Mouse (Mus musculus): ENCODE data around the gene Rpp25l.

Rpp25l gene

DNA sequence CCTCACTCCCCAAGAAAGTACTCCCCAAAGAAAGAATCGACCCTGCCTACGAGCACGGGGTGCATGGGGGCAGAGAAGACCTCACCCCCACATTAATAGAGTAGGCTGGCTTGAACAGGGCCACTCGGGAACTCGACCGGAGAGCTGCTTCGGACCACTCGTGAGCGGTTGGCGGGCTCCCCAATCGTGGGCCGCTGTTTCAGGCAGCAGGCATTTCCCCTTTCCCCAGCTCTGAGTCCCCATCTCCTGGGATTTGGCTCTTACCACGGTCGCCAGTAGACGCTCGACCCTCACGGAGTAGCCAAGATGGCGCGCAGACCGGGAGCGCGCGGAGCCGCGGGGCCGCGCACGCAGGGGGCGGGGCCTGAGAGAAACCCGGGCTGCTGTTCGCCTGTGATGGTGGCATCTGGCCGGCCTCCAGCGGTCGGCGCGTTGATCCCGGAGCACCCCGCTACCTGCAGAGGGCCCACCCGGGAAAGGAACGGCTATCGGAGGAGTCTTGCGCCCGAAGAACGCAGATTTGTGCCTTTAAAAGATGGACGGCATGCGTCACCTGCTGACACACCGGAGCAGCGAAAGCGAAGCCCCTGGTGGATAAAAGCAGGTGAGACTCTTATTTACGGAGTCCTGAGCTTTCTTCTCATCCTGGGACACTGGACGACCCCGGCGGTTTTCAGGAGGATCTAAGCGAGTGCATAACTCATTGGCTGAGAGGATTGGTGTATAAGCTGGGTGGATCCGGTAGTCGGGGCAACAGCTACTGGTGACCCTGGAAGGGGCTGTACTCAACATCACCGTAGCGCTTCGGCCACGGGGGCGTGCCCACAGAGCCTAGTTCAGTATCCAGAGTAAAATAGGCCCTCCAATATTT, at the start of gene Rpp25l:
Rpp25l (minus strand) TSS at position 338 of the 871 bp plus-strand sequence.
- DNase-seq (ENCODE audit: low spot score): peak; percentile 85

GRCm38 (mm10) chr4:41762688-41763114, 49.4 kb upstream of the Rpp25l start:
- peak; percentile 60 for DNase-seq (ENCODE audit: low spot score)

DNA sequence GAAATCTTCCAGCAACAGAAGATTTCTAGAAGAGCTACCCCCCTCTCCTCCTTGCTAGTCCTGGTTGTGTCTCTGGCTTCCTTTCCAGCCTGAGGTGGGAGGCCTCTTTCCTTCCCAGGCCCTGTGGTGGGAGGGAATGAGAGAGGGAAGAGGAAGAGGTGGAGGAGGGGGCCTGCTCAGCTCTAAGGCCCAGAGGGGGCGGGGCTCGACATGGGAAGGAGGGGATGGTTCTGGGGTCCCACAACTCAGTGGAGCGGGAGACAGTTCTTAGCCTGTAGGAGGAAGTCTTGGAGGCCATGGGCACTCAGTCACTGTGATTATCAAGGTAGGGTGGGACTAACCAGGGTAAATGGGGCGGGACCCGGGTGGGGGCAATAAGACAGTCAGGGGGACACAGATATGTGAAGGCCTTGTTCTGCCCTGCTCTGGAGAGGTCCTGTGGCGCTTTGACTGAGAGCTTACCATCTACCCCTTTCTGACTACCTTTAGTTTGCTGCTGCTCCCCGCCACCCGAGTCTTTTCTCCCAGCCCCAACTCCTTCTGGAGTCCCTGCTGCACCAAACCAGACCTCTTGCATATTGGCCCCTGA, 48.9 kb upstream of the Rpp25l start:
- peak; percentile 17 for DNase-seq (ENCODE audit: low spot score)

DNA sequence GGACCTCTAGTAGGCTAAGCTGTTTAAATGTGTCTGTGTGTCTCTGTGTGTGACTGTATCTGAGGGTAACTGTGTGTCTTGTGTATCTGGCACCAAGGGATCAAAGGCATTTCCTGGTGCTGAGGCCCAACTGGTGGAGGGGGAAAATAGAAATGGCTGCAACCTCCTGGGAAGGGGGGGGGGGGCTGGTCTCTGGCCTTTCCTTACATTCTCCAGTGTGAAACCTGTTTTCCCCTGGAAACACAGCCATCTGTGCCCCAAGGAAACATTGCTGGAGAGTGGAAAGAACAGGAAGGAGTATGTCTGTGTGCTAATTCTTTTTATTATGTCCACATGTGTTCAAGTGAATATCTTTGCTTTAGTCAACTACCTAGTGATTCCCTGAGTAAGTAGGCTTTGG, 48.3 kb upstream of the Rpp25l start:
- DNase-seq (ENCODE audit: low spot score): no peak

DNA sequence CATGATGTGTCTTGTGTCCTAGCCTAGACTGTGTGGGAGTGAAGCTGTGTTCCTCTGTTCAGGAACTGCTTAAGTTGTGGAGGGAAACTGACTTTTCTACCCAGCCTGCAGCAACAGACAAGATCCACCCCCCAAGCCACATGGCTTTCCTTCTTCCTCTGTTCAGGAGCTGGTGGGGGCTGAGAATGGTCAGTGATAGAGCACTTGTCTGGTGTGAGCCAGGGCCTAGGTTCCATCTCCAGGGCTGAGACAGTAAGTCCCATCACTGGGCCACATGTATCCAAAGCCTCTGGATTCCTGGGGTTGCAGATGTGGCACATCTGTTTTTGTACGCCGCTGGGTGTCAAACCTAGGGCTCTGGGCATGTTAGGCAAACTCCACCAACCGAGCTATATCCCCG, 47.6 kb upstream of the Rpp25l start:
- DNase-seq (ENCODE audit: low spot score): no peak

GRCm38 (mm10) chr4:41760288-41760721, 47.0 kb upstream of the Rpp25l start:
- DNase-seq (ENCODE audit: low spot score): peak; percentile 91

GRCm38 (mm10) chr4:41759656-41760287, 46.4 kb upstream of the Rpp25l start:
- peak; percentile 30 for DNase-seq (ENCODE audit: low spot score)

DNA sequence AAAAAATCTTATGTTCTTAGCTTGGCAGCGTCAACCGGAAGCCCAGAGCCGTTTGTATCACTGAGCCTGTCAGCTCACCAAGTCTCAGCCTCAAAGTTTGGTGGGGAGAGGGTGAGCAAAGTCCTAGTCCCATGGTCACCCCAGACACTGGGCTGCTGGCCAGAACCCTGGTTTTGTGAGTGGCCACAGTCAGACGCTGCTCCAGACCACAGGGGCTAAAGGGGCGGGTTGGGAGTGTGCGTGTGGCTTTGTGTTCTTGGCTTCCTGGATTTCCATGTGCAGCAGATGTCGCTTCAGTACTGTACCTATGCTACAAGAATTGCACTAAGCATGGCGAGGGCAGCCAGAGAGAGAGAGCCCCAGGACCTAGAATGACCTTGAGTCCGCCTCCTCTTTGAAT, 45.9 kb upstream of the Rpp25l start:
- peak; percentile 38 for DNase-seq (ENCODE audit: low spot score)

DNA sequence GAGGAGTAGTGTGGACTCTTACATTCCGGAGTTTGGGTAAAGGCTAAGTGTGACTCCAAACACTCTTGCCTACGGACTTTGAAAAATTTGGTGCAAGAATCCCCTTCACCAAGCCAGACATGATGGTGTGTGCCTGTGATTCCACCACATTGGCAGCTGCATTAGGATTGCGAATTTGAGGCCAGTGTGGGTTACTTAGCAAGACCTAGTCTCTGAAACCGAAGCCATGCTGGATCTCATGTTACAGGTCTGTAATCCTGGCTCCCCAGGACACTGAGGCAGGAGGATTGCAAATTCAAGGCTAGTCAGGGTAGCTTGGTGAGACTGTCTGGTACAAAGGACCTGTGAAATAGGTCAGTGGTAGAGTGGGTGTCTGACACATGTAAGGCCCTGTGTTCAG, 45.4 kb upstream of the Rpp25l start:
- DNase-seq (ENCODE audit: low spot score): no peak

GRCm38 (mm10) chr4:41758021-41758420, 44.7 kb upstream of the Rpp25l start:
- no peak for DNase-seq (ENCODE audit: low spot score)

GRCm38 (mm10) chr4:41757321-41757720, 44.0 kb upstream of the Rpp25l start:
- no peak for DNase-seq (ENCODE audit: low spot score)

DNA sequence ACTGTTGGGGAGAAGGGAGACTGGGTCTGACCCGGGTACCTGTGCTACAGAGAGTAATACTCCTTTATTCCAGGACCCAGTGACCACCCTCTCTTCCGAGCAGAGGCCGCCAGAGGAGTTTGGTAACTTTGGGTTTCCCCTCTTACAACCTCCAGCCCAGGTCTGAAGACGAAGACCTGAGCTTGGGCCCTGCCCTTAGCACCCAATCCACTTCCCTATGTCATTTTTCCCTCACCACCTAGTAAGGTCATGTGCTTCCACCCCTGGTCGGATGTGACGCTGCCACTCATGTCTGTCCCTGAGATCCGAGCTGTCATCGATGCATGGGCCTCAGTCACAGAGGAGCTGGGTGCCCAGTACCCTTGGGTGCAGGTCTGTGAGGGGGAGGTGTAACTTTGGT, 43.1 kb upstream of the Rpp25l start:
- no peak for DNase-seq (ENCODE audit: low spot score)

- DNase-seq (ENCODE audit: low spot score): peak; percentile 83
These were observed 42.3 kb upstream of the Rpp25l start, which contains the start of gene Sigmar1 for GRCm38 (mm10) chr4:41755338-41756305. TSS of gene Sigmar1 (minus strand) at chr4:41756157.

DNA sequence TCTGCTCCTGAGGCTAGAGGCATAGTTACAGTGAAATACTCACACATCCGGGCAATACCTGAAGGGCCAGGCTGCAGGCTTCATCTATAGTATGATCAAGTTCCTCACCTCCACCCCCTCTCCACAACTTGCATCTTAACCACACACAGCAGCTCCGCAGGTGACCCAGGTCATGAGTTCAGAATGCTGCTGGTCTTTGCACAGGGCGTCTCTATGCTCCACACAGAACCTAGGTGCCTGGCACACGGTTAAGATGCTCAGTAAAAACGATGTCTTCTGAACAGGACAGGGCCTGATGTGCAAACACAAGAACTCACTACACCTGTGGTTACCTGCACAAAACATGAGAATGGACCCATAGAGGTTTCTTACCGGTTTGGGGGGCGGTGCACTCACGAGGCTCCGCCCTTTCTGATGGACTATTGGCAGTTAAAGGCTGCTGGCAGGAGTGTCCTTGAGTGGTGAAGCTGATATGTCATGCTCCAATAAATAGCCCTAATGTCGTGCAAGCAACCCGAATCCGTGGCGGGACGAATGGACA, 41.5 kb upstream of the Rpp25l start, which contains the start of gene Galt:
Galt (plus strand) TSS at position 432 of the 541 bp plus-strand sequence.
- DNase-seq (ENCODE audit: low spot score): no peak

- DNase-seq (ENCODE audit: low spot score): no peak
These were observed 31.7 kb upstream of the Rpp25l start for GRCm38 (mm10) chr4:41745021-41745420.

GRCm38 (mm10) chr4:41744131-41744530, 30.8 kb upstream of the Rpp25l start:
- DNase-seq (ENCODE audit: low spot score): no peak

GRCm38 (mm10) chr4:41741158-41741560, 27.8 kb upstream of the Rpp25l start:
- peak; percentile 91 for DNase-seq (ENCODE audit: low spot score)

DNA sequence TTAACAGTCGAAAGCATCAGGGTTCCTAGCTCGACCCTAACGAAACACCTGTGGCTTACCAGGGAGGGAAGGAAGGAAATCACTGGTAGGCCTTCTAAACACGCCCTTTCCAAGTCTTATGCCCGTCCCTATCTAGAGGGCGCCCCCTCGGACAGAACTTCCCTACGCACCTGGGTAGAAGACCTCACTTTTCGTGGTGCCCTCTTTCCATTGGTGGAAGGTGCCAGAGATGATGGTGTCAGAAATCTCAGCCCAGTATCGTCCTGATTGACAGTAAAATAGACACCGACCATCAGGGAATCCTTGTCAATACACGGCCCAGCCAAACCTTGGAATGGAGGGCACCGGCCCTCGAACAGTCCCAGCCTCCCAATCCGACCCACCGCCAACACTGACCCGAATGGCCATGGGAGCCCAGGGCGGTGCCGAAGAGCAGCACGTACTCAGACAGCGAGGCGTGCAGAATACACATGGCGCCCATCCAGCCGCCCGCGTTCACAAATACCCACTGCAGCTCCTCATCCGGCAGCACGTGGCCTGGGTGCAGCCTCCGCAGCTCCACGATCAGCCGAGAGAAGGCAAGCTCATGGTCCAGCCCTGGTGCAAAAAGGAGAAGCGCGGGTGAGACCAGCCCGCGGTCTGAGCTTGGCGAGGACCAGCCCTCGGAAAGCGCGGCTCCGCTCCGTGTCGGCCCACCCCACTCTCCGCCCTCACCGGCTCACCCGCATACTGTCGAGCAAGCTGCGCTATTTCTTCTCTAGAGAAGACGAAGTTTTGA, 27.2 kb upstream of the Rpp25l start:
- no peak for DNase-seq (ENCODE audit: low spot score)

DNA sequence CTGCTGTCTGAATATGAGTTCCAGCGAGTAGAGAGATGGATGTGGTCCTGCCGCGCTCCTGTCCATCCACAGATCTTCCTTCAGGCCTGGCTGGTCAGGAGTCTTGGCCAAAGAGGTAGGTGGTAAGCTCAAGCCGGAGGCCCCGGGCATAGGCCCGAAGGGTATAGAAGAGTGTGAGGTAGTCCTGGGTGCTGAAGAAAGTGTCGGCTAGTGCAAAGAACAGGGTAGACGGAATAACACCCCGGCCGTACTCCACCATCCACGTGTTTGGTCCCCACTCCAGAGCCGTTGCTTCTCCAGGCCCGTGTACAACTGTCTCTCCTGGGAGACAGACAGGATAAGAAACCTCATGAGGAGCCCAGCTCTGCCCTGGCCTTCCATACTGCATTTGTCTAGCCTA, 25.9 kb upstream of the Rpp25l start:
- DNase-seq (ENCODE audit: low spot score): no peak

- no peak for DNase-seq (ENCODE audit: low spot score)
These were observed 24.9 kb upstream of the Rpp25l start for GRCm38 (mm10) chr4:41738256-41738603.
